Mouse (Mus musculus): ENCODE results near the gene Hydin.
"Not testable (repeated sequence)": the region's sequence is repeated elsewhere in the genome, so short reads cannot be mapped to it uniquely, and the experiment has no call there.

The Hydin gene

DNA sequence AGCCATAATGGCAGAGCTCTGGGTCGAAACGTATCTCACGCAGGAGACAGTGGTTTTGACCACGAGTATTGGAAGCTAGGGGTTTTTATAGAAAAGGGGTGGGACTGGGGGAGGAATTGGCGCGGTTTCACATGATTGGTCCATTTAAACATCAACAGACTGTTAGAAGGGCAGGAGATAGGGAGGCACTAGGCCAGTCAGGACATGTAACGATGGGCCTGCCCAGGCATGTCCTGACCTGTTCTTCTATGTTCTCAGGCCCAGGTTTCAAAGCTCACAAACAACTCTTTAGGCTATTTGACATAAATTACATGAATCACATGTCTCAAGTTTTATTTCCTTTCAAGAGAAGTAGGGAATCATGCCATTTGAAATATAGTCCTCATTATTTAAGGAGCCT lies 255.7 kb downstream of the Hydin start:
- not testable (repeated sequence) for DNase-seq (ENCODE audit: low read depth, low spot score)

DNA sequence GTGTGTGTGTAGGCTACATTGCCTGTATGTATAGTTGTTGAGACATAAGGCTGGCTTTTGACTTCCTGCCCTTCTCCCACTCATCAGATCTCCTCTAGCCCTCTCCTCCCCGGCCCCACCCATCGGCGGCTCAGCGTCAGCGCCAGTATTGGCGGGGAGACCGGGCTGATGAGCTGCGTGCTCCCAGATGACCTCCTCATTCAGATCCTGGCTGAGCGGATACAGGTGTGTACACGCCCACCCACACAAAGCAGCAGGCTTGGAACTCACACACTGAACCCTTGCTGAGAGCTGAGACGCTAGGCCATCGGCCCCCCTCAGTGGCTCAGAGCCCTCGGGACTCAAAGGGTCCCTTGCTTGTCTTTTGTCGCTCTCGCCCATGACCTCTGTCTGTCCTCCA lies 256.2 kb downstream of the Hydin start:
- DNase-seq (ENCODE audit: low read depth, low spot score): no peak

DNA sequence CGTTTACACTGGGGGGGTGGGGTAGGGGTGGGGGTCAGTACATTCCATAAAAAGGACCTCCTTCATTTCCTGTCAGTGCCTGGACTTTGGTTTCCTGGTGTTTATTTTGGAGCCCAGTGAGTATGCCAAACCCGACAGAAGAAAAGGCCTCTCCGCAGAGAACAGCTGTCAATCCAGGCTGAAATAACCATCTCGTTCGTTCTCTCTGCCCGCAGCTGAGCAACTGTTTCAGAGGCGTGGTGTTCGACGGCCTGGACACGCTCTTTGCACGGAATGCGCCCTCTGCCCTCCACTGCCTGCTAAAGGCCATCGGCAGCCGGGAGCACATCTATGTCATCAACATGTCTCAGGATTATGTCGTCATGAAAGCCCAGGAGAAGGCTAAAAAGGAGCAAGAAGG lies 258.5 kb downstream of the Hydin start:
- DNase-seq (ENCODE audit: low read depth, low spot score): no peak

DNA sequence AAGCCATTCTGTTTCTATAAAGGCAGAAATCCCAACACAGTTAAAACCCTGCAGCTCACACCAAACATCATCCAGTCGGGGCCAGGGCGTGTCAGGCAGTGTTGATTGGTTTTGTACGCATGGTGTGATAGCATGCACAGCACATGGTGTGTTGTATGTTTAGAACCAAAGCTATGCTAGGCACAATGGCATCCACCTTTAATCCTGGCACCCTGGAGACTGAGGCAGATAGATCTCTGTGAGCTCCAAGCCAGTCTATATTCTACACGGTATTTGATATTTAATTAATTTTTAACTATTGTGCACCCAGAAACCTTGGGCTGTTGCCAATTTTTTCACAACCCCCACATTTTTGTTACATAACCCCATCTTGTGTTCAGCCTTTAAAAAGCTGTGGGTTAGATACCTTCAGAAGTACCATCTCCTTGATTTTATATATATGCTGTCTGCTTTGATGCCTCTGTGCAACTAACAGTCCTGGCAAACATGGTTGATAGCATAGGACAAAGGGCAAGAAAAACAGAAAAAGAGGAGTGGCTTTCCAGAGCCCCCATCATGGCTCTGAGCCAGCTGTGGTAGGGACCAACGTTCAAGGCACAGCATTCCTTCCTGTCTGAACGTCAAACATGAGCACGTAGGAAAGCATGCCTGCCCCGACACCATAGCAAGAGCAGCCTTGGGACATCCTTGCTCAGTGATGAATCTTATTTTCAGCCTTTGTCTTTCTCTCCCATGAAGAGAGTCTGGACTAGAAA lies 263.4 kb downstream of the Hydin start:
- DNase-seq (ENCODE audit: low read depth, low spot score): no peak

DNA sequence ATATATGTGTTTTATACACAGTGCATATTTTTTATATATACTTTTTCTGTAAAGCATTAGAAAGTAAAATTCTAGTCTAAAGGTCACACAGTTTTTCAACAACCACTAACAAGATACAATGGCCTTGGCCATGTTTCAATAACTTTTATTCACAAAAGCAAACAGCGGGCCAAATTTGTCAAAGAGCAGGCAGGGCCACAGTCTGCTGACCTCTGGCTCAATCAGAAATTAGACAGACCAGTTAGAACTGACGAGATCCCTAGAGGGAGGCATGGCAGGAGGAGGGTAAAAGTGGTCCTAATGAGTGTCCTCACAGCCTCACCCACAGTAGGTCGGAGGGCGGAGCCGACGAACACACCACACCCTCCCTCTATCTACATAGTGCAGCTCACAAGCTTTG lies 267.0 kb downstream of the Hydin start:
- DNase-seq (ENCODE audit: low read depth, low spot score): no peak

DNA sequence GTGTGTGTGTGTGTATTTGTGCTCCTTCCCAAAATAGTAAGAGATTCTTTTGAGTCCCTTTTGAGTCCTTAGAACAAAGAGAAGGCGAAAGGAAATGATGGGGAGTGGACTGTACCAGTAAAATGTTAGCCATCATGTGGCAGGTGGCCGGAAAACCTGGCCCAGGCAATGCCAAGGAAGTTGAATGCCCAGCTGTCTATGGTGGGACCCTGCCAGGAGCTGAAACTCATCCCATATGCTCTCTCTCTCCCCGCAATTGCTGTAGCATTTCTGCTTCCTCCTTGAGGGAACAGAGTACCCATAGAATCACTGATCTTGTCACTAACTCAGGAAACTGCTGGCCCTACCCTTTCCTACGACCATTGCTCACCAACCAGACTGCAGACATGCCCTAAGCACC lies 271.1 kb downstream of the Hydin start:
- peak; percentile 4 for DNase-seq (ENCODE audit: low read depth, low spot score)

DNA sequence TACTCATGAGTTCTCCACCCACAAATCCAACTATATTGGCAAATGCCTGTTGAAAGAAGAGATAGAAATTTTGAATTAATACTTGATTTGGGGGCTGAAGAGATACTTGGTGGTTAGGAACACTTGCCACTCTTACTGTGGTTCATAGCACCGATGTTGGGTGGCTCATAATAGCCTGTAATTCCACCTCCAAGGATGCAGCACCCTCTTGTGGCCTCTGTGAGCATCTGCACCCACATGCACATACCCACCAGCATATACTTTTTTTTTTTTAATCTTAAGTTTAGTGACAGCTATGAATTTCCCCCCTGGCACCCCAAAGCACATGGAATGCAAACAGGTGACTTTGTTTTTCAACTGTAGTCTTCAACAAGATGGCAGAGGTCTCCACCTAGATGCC lies 283.6 kb downstream of the Hydin start:
- DNase-seq (ENCODE audit: low read depth, low spot score): no peak

DNA sequence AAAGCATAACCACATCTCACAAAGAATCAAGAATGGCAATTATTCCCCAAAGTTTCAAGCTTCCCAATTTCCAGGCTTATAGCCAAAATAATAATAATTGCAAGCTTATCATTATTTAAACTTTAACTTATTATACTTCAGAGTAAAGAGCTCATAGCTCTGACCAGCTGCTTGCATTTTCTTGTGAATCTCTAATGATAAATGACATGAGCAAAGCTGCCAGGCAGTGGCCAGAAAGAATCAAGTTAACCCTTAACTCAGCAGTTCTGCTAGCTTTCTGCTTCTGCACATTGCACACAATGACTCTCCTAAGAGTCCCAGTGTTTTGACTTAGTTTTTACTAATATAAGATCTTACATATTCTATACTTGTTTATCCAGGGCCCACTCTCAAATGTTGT lies 285.3 kb downstream of the Hydin start:
- not testable (repeated sequence) for DNase-seq (ENCODE audit: low read depth, low spot score)

DNA sequence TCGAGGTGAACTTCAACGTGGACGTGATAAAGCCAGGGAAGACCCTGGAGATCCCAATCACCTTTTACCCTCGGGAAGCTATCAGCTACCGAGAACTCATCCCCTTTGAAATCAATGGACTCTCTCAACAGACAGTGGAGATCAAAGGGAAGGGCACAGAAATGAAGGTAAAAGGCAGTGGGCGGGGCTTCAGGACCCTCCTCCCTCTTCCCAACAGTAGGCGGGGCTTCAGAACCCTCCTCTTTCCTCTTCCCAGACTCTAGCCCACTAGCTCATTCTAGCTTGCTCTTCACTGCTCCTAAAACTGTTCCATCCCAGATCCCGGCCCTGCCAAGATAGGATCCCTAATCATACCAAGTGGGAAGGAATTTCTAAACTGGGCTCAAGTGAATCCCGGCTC lies 325.9 kb downstream of the Hydin start:
- DNase-seq (ENCODE audit: low read depth, low spot score): no peak

DNA sequence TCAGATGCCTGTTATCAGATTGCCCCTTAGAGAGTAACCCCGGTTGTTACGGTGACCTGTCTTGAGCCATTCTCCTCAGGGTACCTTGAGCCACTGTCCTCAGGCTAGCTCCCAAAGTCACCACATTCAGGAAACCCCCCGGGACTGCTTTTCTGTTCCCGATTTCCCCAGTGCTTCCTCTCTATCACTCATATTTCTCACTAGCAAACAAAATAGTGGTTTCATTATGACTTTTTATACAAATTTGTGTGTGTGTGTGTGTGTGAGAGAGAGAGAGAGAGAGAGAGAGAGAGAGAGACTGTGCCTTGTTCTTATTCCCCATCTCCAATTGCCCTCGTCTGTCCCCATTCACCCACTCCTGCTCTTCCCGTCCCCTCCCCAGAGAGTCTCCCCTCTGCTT lies 327.4 kb downstream of the Hydin start:
- DNase-seq (ENCODE audit: low read depth, low spot score): no peak

DNA sequence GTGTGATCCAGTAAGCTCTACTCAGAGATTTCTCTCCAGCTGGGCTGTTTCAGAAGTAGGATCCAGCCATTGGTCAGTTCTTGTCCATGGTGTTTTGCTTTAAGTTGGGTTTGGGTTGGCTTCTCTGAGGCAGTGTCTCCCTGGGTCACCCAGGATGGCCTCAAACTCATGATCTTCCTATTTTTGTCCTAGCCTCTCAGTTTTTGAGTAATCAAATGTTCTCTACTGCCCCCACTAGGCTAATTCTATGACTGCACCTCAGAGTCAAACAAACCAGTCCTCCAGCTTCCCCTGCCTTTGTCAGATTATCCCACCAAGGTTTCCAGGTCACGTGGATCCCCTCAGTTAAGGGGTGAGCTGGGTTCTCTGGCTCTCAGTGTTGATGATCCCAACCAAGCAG lies 337.8 kb downstream of the Hydin start:
- DNase-seq (ENCODE audit: low read depth, low spot score): no peak

DNA sequence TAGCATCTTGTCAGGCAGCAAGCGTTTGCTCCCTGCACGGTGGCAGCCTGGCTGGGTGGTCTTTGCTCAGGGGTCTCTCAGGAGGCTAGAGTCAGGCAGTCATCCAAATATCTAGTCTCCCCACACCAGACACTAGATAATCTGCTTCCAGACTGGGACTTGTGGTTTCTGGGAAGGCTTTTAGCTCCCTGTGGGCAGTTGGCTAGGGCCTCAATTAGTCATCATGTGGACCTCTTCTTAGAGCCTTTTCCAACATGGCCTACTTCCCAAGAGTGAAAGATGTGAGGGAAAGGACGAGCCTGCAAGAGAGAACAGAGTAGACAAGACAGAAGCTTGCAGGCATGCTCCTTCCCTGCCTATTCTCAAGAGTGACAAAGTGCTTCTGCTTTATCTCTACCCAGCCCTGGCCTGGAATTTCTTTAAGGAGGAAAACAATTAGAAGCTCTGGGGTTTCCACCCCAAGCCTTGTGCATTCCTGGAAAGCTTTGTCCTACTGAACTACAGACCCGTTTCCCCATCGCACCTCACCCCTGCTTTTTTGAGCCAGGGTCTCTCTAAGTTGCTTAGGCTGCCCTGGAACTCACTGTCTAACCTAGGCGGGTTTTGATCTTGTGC lies 338.7 kb downstream of the Hydin start:
- no peak for DNase-seq (ENCODE audit: low read depth, low spot score)

DNA sequence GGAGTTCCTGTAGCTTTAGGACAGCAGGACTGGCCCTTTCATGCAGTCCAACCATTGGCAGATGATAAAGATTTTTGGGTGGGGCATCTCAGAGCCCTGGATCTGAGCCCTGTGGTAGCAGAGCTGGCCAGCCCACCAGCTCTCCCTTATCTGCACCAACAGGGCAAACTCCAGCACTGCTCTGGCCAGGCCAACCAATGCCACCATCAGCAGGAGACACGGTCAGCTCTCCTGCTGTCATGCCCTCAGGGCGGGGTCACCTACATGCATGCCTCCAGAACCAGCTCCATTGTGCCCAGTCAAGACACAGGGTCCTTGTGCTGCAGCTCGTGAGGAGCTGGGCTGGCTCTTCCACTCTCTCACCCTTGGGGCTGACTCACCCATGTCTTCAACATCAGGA lies 349.0 kb downstream of the Hydin start:
- no peak for DNase-seq (ENCODE audit: low read depth, low spot score)

DNA sequence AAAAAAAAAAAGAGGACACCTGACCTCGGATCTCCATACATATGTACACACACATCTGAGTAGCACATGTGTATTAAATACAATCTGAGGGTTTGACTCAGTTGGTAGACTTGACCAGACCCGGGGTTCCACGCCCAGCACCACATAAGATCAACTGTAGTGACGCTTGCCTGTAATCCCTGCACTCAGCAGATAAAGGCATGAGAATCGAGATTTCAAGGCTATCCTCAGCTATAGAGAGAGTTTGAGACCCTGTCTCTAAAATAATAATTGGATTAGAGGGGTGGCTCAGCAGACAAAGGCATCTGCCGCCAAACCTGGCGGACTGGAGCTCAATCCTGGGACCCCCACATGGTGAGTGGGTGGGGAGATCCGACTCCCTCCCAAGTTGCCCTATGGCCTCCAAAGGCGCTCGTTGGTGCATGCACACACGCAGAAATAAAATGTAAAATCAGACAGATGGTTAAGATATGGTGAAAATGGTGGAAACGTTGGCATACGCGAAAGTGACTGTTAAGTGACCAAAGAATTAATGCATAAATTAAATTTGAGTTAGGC lies 351.1 kb downstream of the Hydin start:
- no peak for DNase-seq (ENCODE audit: low read depth, low spot score)

DNA sequence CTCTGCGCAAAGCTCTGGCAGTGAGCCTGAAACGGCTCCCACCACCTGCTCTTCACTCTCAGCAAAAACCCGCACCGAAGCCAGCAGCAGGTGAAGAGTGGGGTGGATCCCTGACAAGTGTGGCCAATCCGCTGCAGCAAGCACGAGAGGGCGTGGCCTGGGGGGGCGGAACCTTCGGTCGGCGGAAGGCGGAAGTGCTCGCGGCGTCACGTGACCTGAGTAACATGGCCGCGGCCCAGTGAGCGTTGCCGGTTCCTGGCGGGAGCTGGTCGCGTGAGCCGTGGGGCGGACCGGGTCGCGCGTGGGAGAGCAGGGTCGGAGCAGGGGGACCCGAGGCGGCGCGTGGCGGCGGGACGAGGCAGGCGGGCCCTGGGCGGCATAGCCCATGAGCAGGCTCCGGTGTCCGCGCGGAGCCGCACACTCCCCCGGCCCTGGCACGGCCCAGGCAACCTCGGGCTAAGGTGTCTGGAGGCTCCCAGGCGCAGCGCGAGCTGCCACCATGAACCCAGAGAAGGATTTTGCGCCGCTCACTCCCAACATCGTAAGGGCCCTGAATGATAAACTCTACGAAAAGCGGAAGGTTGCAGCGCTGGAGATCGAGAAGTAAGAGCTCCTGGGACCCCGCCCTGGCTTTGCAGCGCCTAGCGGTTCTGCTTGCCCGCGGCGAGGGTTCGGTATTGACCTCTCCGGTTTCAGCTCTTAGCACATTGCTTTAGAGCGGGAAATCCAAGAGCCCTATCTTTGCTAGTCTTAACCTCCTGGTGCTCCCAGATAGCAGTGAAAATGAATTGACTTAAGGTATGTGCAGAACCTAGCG lies 351.8 kb downstream of the Hydin start, which contains the start of gene Vac14:
Gene Vac14, plus strand, starts transcription at position 195 of the 817 bp plus-strand sequence.
- DNase-seq (ENCODE audit: low read depth, low spot score): peak; percentile 93

DNA sequence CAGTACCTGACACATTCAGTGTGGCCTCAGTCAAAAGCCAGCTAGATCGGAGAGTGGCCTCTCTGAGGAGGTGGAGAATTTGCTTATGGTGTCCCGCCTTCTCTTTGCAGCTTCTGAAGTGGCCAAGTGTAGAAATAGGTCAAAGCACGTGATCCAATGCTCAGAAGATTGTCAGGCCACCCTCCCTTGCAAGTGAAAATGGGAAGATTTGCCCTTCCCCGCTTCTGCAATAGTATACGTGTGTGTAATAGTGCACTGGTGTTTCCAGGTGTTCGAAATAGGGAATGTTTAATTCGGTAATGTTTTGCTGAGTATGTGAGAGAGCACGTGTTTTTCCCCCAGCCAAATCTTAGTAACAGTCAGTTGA lies 352.4 kb downstream of the Hydin start:
- DNase-seq (ENCODE audit: low read depth, low spot score): no peak

DNA sequence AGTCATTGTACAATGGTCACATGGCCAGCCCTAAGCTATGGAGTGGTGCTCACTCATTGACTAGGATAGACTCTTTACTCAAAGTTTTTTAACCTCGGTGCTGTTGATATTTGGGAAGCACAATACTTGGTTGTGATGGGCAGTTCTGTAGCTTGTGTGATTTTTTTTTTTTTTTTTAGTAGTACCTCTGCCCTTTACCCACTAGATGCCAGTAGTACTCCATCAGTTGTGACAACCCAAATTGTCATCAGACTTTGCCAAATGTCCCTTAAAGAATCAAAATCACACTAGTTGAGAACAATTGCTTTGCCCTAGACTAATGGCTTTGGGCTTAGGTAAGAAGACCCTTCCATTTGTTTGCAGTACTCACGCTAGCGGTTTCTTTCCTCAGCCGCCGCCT lies 353.1 kb downstream of the Hydin start:
- DNase-seq (ENCODE audit: low read depth, low spot score): no peak

DNA sequence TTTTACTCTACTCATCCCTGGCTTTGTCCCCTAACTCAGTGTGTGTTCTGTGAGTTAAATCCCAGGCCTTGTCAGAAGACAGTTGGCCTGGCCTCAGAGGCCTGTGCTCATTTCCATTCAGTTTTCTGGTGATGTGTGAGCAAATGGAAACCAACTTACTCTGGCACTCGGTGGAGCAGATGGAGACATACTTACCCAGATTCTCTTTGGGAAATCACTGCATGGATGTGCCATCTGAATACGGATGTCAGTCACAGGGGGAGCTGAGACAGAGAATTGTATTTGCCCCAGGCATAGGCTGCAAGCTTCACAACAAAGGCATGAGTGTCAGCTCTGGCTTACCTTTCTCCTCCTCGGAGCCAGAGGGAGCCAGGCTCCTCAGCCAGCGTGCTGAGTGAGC lies 359.7 kb downstream of the Hydin start:
- DNase-seq (ENCODE audit: low read depth, low spot score): no peak

DNA sequence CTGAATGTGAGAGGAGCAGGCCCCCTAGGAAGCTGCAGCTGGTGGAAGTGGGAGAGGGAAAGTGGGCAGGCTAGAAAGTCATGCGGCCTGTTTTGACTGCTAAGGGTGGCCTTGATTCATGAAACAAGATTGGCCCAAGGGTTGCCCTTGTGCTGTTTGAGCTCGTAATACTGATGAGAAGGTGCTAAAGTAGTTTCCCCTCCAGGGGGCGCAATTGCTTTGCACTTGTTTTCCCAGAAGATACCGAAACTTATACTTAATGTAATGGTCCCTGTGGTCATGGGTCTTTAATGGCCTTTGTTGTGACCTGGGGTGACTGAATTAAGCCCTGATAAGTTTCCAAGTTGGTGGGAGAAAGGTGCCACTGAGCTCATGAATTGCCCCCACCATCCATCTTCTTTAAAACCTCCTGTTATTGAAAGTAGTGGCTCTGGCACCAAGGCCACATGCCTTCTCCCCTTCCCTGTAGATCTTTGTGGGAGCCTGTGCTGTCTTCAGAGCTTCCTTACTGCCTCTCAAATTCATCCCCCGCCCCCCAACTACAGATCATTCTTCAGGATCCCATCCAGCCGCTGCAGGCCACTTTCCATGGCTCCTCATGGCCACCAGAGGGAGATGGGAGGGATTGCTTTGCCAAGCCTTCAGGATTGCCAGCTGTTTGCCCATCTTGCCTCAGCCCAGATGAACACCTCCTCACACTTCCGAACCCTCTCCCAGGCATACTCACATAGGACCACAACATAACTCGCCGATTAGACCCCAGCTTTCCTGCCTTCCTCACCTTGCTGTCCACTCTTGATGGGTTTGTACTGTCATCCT lies 362.7 kb downstream of the Hydin start:
- no peak for DNase-seq (ENCODE audit: low read depth, low spot score)

DNA sequence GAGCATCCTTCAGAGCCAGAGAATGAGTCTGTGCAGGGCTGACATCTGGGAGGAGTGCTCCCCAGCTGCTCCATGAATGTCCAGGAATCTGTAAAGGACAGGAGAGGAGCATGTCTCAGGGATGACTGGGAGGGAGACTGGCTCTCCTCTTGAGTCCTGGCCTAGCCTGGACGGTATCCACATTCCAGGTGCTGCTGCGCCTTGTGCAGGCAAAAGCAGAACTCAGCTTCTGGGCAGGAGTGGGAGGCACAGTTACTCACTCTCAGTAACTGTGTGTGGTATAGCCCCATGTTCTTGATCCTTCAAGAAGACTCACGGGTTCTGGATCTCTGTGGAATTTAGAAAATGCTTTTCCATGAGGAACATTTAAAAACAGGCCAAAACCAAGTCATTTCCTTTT lies 363.3 kb downstream of the Hydin start:
- DNase-seq (ENCODE audit: low read depth, low spot score): no peak

DNA sequence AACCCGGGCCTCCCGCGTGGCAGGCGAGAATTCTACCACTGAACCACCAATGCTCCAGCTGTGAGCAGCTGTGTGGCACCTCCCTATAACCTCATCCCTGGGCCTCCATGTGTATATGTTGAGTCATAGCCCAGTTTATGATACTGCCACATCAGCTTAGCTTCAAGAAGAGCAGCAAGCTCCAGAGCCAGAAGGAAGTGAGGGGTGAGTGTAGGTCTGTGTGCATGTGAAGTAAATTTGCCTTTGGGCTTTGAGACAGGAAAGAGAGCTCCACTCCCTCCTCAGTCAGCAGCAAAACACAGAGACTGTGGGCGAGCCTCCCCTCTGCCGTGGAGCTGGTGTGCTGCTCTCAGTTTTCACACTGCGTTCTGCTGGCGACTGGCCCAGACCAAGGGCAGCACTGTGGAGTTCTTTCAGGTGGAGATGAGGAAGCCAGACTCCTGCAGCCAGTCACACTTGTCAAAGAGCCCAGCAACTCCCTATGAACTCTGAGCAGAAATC lies 363.8 kb downstream of the Hydin start:
- peak; percentile 47 for DNase-seq (ENCODE audit: low read depth, low spot score)
